Mouse (Mus musculus) ovary, adult 18-20 months (tissue): ENCODE measurements around the gene Metap1.

Experiments used
- DNase-seq: peaks from one replicate; pipeline ENCODE4 v3.0.0; 2022; ENCODE audit warnings: low spot score, mixed read lengths

The Metap1 gene

GRCm38 (mm10) chr3:138489327-138490033, at the start of gene Metap1:
TSS of gene Metap1 (minus strand) at chr3:138489515.
- DNase-seq = peak; percentile 93

GRCm38 (mm10) chr3:138536031-138536430, 46.7 kb upstream of the Metap1 start:
- no peak for DNase-seq

GRCm38 (mm10) chr3:138532764-138533163, 43.4 kb upstream of the Metap1 start:
- no peak for DNase-seq

- DNase-seq = no peak
Observed at GRCm38 (mm10) chr3:138531479-138532181, 42.3 kb upstream of the Metap1 start.

DNA sequence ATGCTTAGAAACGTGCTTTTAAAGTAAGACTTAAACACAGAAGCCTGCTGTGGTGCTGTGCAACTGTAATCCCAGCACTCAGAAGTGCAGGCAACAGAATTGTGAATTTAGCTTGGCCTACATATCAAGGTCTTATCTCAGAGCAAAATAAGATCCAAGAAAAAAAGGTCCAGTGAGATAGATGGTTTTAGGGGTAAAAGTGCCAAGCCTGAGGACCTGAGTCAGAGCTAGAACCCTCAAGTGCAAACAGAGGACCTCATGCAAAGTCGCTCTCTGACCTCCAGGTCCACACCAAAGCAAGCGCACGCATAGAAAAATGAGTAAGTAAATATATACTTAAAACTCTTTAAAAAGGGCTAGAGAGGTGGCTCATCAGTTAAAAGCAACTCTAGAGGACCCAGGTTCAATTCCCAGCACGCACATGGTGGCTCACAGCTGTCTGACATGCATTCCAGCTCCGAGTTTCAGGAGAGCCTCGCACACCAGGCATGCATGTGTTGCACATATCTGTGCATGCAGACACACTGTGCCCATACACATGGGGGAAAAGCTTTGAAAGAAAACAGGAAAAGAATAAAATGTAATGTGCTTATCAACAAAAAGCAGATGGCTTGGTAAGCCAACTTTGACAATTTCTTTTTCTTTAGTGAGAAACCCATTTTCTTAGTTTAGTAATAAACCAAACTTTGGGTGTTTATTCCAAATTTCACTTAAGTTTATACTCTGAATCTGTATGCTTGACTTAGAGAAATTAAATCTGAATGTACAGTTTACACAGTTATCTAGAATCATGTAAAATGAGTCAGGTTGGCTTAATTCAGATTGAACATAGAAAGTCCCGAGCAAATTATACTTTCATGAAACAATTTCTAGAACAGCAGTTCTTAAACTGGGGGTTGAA, 41.5 kb upstream of the Metap1 start:
- DNase-seq = no peak

- DNase-seq = no peak
Observed at GRCm38 (mm10) chr3:138528265-138528664, 39.0 kb upstream of the Metap1 start.

GRCm38 (mm10) chr3:138527667-138528231, 38.4 kb upstream of the Metap1 start:
- DNase-seq = peak; percentile 57

DNA sequence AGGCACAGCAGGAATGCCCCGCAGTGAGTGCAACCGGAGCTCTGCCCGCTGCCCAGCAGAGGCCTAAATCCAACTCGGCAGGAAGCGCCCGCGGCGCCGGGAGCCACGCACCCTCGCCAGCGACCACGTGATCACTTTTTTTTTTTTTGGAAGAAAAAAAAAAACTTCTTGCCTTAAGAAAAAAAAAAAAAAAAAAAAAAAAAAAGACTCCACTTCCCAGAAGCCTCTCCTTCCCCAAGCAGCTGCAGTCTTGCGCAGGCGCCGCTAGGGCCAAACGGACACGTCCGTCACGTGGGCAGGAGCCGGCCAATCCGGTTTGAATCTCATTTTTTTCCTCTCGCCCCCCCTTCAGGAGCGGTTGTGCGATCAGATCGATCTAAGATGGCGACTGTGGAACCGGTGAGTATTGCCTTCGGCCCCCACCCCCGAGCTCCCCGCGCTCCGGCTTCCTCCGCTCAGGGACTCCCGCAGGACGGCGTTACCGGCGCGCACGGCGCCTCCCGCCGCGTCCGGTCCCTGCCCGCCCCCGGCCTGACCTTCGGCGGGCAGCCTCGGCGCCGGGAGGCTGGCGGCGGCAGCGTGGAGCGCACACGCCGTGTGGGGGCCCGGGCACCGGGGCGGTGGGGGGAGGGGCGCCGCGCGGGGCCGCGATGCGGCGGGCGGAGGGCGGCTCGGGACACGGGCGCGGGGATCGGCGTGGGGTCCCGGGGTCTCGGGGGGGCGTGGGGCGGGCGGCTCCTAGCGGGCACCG, 37.8 kb upstream of the Metap1 start:
- DNase-seq = peak; percentile 99

- peak; percentile 58 for DNase-seq
Observed at GRCm38 (mm10) chr3:138526073-138526915, 37.0 kb upstream of the Metap1 start, which contains the start of gene Eif4e. TSS of gene Eif4e (plus strand) at chr3:138526179.

GRCm38 (mm10) chr3:138525494-138525893, 36.2 kb upstream of the Metap1 start:
- DNase-seq = no peak

DNA sequence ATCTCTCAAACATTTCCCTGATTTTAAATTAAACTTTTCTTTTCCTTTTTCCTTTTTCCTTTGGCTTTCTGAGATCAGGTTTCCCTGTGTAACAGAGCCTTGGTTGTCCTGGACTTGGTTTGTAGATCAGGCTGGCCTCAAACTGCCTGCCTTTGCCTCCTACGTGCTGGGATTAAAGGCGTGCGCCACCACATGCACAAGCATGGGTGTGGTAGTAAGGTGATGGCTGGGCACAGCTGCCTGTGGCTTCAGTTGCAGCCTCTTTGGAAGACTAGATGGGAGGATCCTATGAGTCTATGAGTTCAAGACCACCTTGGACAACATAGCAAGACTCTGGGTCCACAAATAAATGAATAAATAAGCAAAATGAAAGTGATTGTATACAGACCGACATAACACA, 34.6 kb upstream of the Metap1 start:
- DNase-seq = no peak

- no peak for DNase-seq
Observed at GRCm38 (mm10) chr3:138519218-138519617, 29.9 kb upstream of the Metap1 start.

- no peak for DNase-seq
Observed at GRCm38 (mm10) chr3:138517881-138518280, 28.6 kb upstream of the Metap1 start.

DNA sequence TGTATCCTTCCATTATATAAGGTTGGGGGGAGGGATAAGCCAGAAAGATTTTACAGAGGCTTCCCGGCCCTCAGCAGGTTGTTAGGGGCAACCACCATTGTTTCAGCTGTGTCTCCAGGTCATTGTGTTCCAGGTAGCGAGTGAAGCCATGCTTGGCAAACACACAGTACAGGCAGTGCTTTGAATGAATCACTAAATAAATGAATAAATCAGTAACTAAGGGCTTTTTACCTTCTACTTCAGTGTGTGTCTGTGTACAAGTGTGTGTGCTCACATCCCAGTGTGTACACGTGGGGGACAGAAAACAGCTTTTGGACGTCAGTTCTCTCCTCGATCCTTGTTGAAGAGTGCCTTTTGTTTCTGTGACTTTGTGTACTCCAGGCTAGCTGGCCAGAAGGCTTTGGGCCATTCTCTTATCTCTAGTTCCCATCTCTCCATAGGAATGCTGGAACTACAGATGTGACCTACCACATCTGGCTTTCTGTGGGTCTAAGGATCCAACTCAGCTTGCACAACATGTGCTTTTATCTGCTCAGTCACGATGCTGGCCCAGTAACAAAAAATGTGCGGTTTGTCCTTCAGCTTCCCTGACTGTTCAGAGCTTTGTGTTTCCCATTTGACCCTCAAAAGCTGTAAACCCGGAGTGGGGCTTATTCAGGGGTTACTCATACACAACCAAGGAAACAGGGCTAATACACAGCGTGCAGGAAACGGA, 26.5 kb upstream of the Metap1 start:
- peak; percentile 65 for DNase-seq

GRCm38 (mm10) chr3:138514749-138515148, 25.4 kb upstream of the Metap1 start:
- no peak for DNase-seq

DNA sequence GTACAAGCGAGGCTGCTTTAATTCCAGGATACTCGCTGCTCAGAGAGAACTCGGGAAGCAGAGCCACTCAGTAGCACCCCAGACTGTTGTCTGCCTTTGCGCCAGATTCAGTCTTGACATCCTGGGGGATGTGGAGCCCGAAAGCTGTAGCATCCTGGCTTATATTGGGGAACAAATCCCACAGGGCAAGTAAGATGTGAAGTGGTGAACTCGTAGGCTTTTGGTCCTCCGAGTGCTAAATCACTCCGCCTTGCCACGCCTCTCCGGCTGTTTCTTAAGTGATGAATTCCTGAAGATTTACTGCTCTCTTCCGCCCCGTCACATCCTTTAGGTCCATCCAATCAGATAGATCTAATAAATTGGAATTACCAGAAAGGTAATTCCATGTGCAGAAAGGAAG, 23.9 kb upstream of the Metap1 start:
- no peak for DNase-seq

DNA sequence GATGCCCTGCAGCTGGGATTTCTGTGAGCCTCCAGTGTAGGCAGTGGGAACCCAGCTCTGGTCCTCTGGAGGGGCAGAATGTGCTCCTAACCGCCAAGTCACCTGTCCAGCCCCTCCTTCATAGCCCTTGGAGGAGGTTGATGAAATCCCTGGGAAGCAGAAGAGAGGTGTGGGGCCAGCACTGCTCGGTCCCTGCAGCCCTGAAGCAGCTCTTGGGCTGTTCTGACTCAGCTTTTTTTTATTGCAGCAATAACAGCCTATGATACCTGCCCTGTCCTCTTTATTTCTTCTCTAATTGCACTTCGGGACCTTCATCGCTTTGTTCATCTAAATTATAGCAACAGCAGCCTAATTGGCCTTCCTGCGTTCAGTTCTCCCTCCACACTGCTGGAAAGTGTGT, 21.2 kb upstream of the Metap1 start:
- no peak for DNase-seq

DNA sequence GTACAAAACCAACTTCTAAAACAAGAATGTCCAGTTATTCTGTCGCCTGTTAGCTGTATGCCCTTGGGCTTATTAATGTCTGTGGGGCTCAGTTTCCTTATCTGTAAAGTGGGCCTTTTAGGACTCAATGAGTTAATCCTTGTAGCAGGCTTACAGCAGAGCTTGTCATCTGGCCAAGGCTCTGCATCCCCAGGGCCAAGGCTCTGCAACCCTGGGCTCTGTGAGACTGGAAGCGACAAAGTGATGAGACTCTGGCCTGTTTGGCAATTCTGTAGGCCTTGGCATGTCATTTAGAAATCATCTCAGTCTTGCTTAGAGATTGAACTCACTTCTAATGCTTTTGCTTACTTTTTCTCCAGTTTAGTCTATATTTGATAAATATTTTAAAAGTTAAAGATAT, 20.3 kb upstream of the Metap1 start:
- DNase-seq = no peak

GRCm38 (mm10) chr3:138506749-138507148, 17.4 kb upstream of the Metap1 start:
- no peak for DNase-seq

DNA sequence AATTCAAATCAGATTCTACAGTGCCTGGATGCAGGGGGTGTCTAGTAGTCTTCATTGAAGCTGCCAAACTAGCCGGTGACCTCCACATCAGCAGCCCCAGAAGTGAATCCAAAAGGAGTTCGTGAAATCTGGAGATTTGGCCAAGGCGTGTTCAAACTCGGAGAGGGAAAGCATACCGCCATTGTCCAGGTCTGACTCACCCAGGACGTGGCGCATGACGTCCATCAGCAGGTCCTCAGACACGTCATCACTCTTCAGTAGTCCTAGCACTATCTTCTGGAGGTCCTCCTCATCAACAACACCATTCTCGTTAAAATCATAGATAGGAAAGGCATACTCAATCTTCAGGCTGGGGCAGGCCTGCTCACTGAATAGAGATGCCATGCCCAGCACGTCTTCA, 14.4 kb upstream of the Metap1 start:
- no peak for DNase-seq
